Mouse (Mus musculus) stomach, postnatal 0 days (tissue): ENCODE measurements at regions not wholly inside any gene's neighbourhood (a gene's known extent, or its start where the extent isn't known, plus 50 kb on each side); places are given as distances from the start of the nearest gene placed in this dataset.

Experiments
- CTCF ChIP-seq: IDR thresholded peaks from 2 replicates; pipeline ENCODE4 v1.5.1; 2016; ENCODE audit warnings: antibody characterized with exemption, low read depth, mild to moderate bottlenecking, moderate library complexity
- EP300 ChIP-seq: optimal IDR thresholded peaks from 2 replicates; pipeline ENCODE3; 2016; ENCODE audit warnings: antibody characterized with exemption

GRCm38 (mm10) chr1:42260033-42260925, 435.3 kb upstream of the Pou3f3 start:
- no peak for TF ChIP-seq CTCF
- no peak for TF ChIP-seq EP300
